Mouse (Mus musculus) lung, embryonic 14.5 days (tissue): Measurements from ENCODE around the gene Megf8. TPM values are rescaled to one million over a fixed set of nuclear protein-coding genes. Genes with fewer than 3 reads are reported as not detected.
A peak's percentile ranks its signal among the peaks of the same experiment; 100 is the strongest.

Source experiments
- ATAC-seq: fragments of 200-750 bp; cut with Nextera tagmentation; 2 replicates; pipeline ENCODE4 v1.8.0; 2017; ENCODE audit warnings: mild to moderate bottlenecking, moderate TSS enrichment, moderate library complexity; ENCODE audit not compliant: insufficient read depth
- DNase-seq: peaks from one replicate; pipeline ENCODE4 v3.0.0-alpha.2; 2015
- H3K27ac ChIP-seq: fragments of 300-500 bp; sonication (generic); 2 replicates; pipeline ENCODE4 v1.5.1; 2014; ENCODE audit warnings: low read depth, mild to moderate bottlenecking, moderate library complexity
- H3K27me3 ChIP-seq: fragments of 300-500 bp; sonication (generic); 2 replicates; pipeline ENCODE4 v1.6.1; 2014; ENCODE audit warnings: low read length, control low read depth; ENCODE audit not compliant: insufficient read depth
- H3K36me3 ChIP-seq: fragments of 300-500 bp; sonication (generic); 2 replicates; pipeline ENCODE4 v1.6.1; 2014; ENCODE audit warnings: control low read depth; ENCODE audit not compliant: insufficient read depth
- H3K4me1 ChIP-seq: fragments of 300-500 bp; sonication (generic); 2 replicates; pipeline ENCODE4 v1.6.1; 2014; ENCODE audit warnings: antibody characterized with exemption, control low read depth; ENCODE audit not compliant: insufficient read depth
- H3K4me2 ChIP-seq: fragments of 300-500 bp; sonication (generic); 2 replicates; pipeline ENCODE4 v1.6.1; 2014; ENCODE audit warnings: mild to moderate bottlenecking
- H3K4me3 ChIP-seq: fragments of 300-500 bp; sonication (generic); 2 replicates; pipeline ENCODE4 v1.5.1; 2014; ENCODE audit warnings: low read depth, low read length
- H3K9ac ChIP-seq: fragments of 300-500 bp; sonication (generic); 2 replicates; pipeline ENCODE4 v1.6.1; 2014
- H3K9me3 ChIP-seq: fragments of 300-500 bp; sonication (generic); 2 replicates; pipeline ENCODE4 v1.6.1; 2016; ENCODE audit warnings: low read depth, low read length, control low read depth
- CTCF ChIP-seq: IDR thresholded peaks from 2 replicates; pipeline ENCODE4 v1.5.1; 2016; ENCODE audit warnings: antibody characterized with exemption, low read depth
- WGBS: fragments of 180-500 bp; shearing (Covaris S2); extraction: QIAGEN DNeasy Blood & Tissue Kit; methylation state at CpG from one replicate; pipeline ENCODE4 v1.1.7; 2014; 5-methylcytosine and 5-hydroxymethylcytosine counted together
- polyA plus RNA-seq: library from polyadenylated mRNA; unstranded; fragments of >200 nt; fragmentation: Nextera tagmentation; extraction: Ambion mirVana; gene quantifications from 2 replicates; pipeline ENCODE4 v1.2.1, GENCODE M21; 2014

Megf8 gene
- polyA plus RNA-seq, 1 experiment from 2014 or later = 14.9 TPM

GRCm38 (mm10) chr7:25390054-25390770 lies 73.2 kb downstream of the Megf8 start:
- TF ChIP-seq CTCF = no peak
- no peak overlapping the region for H3K4me3 ChIP-seq
- no peak overlapping the region; the same call in 1 of the 2 replicates for H3K9ac ChIP-seq
- peaks cover 23% of the 10 kb centered on the region for H3K36me3 ChIP-seq
- no peak overlapping the region for H3K27ac ChIP-seq
- DNase-seq = peak; percentile 53
- H3K4me1 ChIP-seq = peaks cover 30% of the 10 kb centered on the region
- no peaks in the 10 kb centered on the region for H3K9me3 ChIP-seq
- H3K27me3 ChIP-seq = no peaks in the 10 kb centered on the region
- WGBS = 45% methylated on average over 8 of the region's 8 CpGs
- ATAC-seq = peak; percentile 6; the same call in 1 of the 2 replicates
- 0 out of 2 replicates have a peak overlapping the region, but pooled peaks have one; percentile 12 for H3K4me2 ChIP-seq

- Histone ChIP-seq H3K36me3 (peaks cover 17% of the 10 kb centered on the region), H3K4me3 (no peak overlapping the region), H3K4me2 (no peak overlapping the region), H3K9me3 (no peaks in the 10 kb centered on the region), H3K4me1 (peaks cover 23% of the 10 kb centered on the region), H3K27me3 (no peaks in the 10 kb centered on the region), H3K9ac (no peak overlapping the region), H3K27ac (no peak overlapping the region)
- no peak for TF ChIP-seq CTCF
- WGBS = 35% methylated on average over 2 of the region's 2 CpGs
- ATAC-seq = no peak
- no peak for DNase-seq
These were observed 74.0 kb downstream of the Megf8 start for GRCm38 (mm10) chr7:25390986-25391385.

DNA sequence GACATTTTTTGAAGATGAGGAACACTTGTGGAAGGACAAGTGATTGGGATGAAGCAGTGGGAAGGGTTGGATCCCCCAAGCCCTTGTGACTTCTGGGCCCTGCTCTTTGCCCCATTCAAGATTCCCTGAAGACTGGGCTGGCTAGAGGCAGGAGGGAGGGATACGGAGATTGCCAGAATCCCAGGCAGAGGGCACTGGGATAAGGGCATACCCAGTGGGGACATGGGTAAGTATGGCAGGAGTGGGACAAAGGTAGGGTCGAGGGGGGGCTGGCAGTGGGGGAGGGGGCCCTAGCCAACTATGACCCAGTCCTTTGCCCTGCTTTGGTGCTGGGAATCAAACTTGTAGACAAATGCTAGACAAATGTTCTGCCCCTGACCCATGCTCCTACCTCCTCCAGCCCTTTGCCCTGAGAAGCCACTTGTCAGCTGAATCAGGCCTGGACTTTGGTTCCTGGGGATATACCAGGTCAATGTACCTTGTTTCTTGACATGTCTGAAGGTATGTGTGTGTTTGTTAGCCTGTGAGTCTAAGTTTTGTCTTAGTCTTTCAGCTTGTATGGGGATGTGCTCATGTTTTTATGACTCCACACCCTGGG lies 75.0 kb downstream of the Megf8 start:
- H3K9me3 ChIP-seq = no peaks in the 10 kb centered on the region
- no peak overlapping the region for H3K27ac ChIP-seq
- DNase-seq (no peak), ATAC-seq (no peak)
- peaks cover 24% of the 10 kb centered on the region for H3K4me1 ChIP-seq
- no peak overlapping the region for H3K4me2 ChIP-seq
- no peaks in the 10 kb centered on the region for H3K27me3 ChIP-seq
- H3K36me3 ChIP-seq = peaks cover 17% of the 10 kb centered on the region
- H3K4me3 ChIP-seq = no peak overlapping the region
- no peak for TF ChIP-seq CTCF
- 72% methylated on average over 2 of the region's 2 CpGs for WGBS
- no peak overlapping the region for H3K9ac ChIP-seq

GRCm38 (mm10) chr7:25392851-25393250 lies 75.9 kb downstream of the Megf8 start:
- ATAC-seq = no peak
- H3K4me3 ChIP-seq = no peak overlapping the region
- WGBS = 54% methylated on average over 7 of the region's 7 CpGs

DNA sequence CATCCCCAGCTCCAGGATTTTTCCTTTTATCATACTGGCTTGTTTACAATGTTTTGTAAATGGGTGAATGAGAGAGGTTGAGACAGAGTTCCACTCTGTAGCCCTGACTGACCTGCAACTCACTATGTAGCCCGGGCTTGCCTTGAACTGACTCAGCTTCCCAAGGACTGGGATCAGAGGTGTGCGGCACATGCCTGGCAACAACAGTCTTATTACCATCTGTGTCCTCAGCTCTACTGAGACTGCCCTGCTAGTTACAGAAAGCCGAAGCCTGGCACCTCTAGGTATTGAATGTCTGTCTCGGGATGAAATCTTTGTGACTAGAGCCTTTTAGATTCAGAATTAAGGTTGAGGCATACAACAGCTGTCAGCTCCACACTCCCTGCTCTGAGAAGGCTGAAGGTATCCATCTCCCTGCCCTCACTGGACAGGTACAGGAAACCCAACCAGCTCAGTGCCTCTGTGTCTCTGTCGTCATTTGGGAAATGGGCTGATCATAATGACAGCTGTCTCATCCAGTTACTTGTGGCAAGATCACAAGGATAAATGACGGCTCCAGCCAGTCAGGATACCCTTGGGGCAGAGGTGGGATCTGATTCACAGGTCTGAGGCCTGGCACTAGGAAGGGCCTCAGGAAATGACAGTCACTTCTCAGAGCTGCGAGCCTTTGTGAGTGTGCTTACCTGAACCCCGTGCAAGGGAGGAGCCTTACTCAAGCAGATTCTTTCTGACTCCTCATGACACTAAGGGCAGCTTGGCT lies 76.7 kb downstream of the Megf8 start:
- no peaks in the 10 kb centered on the region for H3K27me3 ChIP-seq
- H3K4me3 ChIP-seq = no peak overlapping the region; the same call in 1 of the 2 replicates
- peak overlapping the region; percentile 79; the same call in 1 of the 2 replicates for H3K4me2 ChIP-seq
- peaks cover 23% of the 10 kb centered on the region for H3K4me1 ChIP-seq
- H3K9ac ChIP-seq = no peak overlapping the region
- TF ChIP-seq CTCF = no peak
- ATAC-seq (no peak), DNase-seq (no peak)
- H3K27ac ChIP-seq = no peak overlapping the region
- 79% methylated on average over 8 of the region's 8 CpGs for WGBS
- no peaks in the 10 kb centered on the region for H3K9me3 ChIP-seq
- 0 out of 2 replicates have a peak, but pooled peaks cover 3% of the 10 kb centered on the region for H3K36me3 ChIP-seq

More at GRCm38 (mm10) chr7:25392851-25393250, 75.9 kb downstream of the Megf8 start:
- Histone ChIP-seq H3K36me3 (peaks cover 10% of the 10 kb centered on the region), H3K9me3 (no peaks in the 10 kb centered on the region), H3K27ac (no peak overlapping the region), H3K4me2 (no peak overlapping the region), H3K4me1 (peaks cover 23% of the 10 kb centered on the region), H3K27me3 (no peaks in the 10 kb centered on the region), H3K9ac (no peak overlapping the region; the same call in 1 of the 2 replicates)
- no peak for DNase-seq
- no peak for TF ChIP-seq CTCF

DNA sequence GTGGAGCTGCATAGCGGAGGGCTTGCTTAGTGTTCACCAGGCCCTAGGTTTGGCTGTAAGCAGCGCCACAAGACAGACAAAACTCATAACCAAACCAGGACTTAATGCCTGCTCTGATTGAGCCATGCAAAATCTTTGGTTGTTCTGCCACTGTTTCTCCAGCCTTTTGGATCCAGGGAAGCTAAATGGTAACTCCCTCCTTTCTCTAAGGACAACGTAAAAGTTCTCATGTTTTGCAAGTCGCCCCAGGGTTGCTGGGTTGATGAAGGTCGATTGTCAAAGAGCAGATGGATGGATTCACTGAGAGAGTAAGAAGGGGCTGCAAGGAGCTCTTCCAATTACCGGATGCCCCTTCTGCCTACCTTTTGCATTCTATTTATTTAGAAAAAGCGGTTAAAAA lies 77.8 kb downstream of the Megf8 start:
- Histone ChIP-seq H3K4me2 (peak overlapping the region; percentile 79), H3K4me3 (peak overlapping the region; percentile 70), H3K9ac (peak overlapping the region; percentile 65), H3K27me3 (no peaks in the 10 kb centered on the region), H3K36me3 (no peaks in the 10 kb centered on the region), H3K9me3 (no peaks in the 10 kb centered on the region), H3K27ac (no peak overlapping the region), H3K4me1 (peaks cover 23% of the 10 kb centered on the region)
- WGBS = 12% methylated on average over 7 of the region's 7 CpGs
- DNase-seq (no peak), ATAC-seq (no peak)
- no peak for TF ChIP-seq CTCF

GRCm38 (mm10) chr7:25395186-25395557 lies 78.2 kb downstream of the Megf8 start:
- H3K4me3 ChIP-seq = peak overlapping the region; percentile 70
- under 1% methylated on average over 22 of the region's 22 CpGs for WGBS
- DNase-seq (peak; percentile 42), ATAC-seq (peak; percentile 42; the same call in 1 of the 2 replicates)
- no peaks in the 10 kb centered on the region for H3K9me3 ChIP-seq
- no peaks in the 10 kb centered on the region for H3K27me3 ChIP-seq
- H3K9ac ChIP-seq = peak overlapping the region; percentile 65
- TF ChIP-seq CTCF = no peak
- peak overlapping the region; percentile 79 for H3K4me2 ChIP-seq
- H3K27ac ChIP-seq = no peak overlapping the region
- no peaks in the 10 kb centered on the region for H3K36me3 ChIP-seq
- H3K4me1 ChIP-seq = peaks cover 20% of the 10 kb centered on the region
